Mouse (Mus musculus) right cerebral cortex, postnatal 14 days (tissue): ENCODE data around the gene Npr2.
"Not testable (repeated sequence)": the region's sequence is repeated elsewhere in the genome, so short reads cannot be mapped to it uniquely, and the experiment has no call there.

Experiments used
- DNase-seq: peaks from one replicate; pipeline ENCODE4 v3.0.0; 2022

The Npr2 gene

GRCm38 (mm10) chr4:43631046-43631955 lies at the start of gene Npr2:
Npr2 (plus strand) TSS chr4:43631935.
- DNase-seq, result peak; percentile 46

- no peak for DNase-seq
Observed at GRCm38 (mm10) chr4:43582241-43582640, 49.5 kb upstream of the Npr2 start.

- no peak for DNase-seq
Observed at GRCm38 (mm10) chr4:43583421-43583820, 48.3 kb upstream of the Npr2 start.

DNA sequence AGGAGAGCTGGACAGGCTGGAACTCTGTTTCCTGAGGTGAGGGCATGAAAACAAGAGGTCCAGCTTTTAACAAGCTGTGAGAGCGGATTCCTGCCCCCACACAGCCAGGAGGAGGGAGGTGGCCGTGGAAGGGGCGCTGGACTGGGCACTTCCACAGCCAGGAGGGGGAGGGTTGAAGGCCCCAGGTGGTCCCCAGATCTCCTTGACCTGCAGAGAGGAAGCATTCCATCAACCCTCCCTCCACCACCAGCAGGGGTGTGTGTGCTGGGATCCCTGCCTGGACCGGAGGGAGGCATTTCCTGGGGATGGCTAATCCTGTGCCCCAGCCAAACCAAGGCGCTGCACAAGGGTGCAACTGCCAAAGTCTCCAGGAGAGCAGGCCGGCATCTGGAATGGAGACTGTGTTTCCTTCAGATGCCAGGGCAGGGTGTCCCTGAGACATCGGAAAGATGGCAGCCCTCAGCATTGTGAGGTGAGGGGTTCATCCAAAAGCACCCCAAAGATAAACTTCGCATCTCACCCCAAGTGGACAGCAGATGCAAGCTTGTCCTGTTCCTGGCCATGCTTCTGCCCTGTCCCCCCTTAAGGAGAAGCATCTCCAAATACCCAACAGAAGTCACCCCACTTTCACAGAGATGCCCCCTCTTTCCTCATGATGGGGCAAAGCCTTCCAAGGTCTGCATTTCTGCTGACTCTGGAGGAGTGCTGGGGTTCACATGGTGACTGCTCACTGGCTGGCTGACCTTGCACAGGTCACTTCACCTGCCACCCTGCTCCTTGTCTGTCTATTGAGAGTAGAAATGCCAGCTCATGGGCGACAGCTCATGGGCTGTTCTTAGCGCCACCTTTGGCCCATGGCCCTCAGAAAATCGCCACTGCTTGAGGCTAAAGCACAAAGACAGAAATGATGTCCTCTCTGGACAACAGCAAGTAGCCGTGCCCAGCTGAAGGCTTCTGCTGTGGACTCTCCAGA lies 47.0 kb upstream of the Npr2 start, which contains the start of gene Msmp:
Gene Msmp, minus strand, starts transcription at position 51 of the 973 bp plus-strand sequence.
- DNase-seq, result no peak

GRCm38 (mm10) chr4:43585682-43586081 lies 46.1 kb upstream of the Npr2 start:
- no peak for DNase-seq

DNA sequence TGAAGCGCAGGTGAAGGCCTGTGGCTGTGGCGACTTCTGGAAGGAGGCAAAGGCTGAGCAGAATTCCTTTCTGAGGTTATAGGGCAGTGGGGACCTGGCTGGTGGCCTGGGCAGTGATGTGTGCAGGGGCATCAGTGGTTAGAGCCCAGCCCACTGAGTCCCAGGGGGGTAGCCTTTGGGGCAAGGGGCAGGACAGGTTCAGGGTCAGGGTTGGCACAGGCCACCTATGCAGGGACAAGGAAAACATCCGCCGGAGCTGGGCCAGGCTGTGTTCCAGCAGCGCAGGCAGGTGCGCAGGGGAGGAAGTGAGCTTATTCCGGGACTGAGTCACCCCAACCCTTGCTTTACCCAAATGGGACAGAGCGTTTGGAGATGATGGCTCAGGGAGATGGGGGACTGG lies 45.3 kb upstream of the Npr2 start:
- no peak for DNase-seq

- no peak for DNase-seq
Observed at GRCm38 (mm10) chr4:43587681-43588080, 44.1 kb upstream of the Npr2 start.

GRCm38 (mm10) chr4:43591543-43591942 lies 40.2 kb upstream of the Npr2 start:
- DNase-seq, result no peak

- no peak for DNase-seq
Observed at GRCm38 (mm10) chr4:43591961-43592360, 39.8 kb upstream of the Npr2 start.

- no peak for DNase-seq
Observed at GRCm38 (mm10) chr4:43593453-43593852, 38.3 kb upstream of the Npr2 start.

DNA sequence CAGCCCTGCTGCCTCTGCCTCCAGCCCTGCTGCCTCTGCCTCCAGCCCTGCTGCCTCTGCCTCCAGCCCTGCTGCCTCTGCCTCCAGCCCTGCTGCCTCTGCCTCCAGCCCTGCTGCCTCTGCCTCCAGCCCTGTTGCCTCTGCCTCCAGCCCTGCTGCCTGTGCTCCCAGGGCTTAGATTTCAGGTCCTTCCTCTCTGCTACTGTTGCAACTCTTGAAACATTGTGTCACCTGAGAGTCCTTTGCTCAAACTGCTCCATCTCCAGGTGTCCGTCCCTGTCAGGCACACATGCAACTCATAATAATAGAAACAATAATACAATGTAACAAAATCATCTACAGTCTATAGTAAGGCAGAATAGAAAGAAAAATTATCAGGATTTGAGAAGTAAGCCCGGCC lies 35.1 kb upstream of the Npr2 start:
- not testable (repeated sequence) for DNase-seq

GRCm38 (mm10) chr4:43598200-43598599 lies 33.5 kb upstream of the Npr2 start:
- no peak for DNase-seq

GRCm38 (mm10) chr4:43598650-43599380 lies 32.9 kb upstream of the Npr2 start:
- no peak for DNase-seq

DNA sequence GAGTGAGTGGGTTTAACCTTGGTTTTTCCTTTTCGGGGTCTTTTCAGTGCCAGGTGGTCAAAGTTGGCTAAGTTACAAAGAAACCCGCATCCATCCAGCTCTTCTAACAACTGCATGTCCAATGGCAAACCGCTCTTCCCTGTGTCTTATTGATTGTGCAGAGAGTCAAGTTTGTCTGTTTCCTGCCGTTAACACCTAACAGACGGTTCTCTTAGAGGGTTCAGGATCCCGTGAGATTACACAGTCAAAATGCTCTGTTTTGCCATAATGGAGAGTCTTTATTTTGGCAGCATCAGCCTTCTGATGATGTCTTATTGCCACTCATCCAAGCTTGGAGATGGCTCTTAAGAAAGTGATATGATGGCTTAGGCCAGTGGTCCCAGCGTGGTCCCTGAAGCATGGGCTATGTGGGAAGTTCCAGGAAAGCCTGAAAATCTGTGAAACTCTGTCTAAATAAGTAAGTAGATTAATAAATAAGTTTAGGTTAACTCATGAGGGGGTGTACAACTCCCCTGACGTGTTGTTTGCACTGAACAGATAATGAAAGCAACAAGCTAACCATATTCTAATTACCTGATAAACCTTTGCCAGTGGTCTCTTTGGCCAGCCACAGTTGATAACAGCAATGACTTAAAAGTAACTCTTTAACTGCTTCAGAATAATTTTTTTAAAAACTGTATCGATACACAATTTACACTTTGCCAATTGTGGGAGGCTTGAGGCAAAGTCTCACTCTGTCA lies 31.4 kb upstream of the Npr2 start:
- no peak for DNase-seq

DNA sequence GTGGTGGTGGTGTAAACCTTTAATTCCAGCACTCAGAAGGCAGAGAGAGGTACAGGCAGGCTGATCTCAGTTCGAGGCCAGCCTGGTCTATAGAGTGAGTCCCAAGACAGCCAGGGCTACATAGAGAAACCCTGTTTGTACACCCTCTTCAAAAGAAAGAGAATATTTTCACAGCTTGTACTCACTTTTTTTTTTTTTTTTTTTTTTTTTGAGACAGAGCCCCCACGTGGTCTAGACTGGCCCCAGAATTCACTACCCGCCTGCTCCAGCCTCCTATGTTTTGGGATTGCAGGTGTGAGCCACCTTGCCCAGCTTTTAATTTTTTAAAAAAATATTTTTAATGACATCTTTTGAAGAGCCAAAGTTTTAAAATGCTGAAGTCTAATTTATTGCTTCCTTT lies 27.6 kb upstream of the Npr2 start:
- no peak for DNase-seq

DNA sequence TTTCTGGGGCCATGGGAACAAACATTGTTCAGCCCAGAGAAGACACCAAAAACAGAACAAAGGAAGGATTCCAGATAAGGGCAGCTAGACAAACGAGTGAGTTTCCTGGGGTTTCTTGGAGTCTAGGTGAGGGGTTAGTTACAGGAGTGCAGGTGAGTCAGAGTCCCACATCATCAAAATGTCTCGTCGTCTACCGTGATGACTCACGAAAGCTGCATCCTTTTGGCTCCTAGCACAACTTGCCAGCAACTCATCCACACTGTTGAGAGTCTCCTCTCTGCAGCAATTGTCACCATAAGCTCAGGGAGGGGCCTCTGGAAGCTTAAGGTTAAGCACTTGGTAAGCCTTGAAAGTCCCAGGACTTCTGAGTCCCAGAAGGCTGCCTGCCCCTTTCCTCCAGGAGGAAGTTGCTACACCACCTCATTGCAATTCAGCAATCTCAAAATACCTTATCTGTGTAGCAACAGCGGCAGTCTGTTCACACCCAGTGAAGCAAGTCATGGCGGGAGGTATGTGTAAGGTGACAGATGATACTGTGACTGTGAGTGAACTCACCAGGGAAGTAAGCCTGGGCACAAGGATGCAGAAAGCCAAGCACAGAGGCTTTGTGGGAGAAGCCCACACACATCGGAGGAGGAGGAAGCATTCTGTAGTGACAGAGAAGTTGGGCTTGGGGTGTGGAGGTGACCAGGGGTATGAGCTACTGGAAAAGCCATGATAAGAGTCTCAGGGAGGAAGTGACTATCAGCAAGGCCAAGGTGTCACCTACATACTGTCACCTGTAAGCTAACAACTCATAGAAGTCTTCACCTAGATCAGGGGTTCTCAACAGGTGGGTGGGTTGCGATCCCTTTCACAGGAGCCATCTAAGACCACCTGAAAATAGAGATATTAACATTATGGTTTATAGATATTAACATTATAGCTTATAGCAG lies 26.7 kb upstream of the Npr2 start:
- no peak for DNase-seq

GRCm38 (mm10) chr4:43612534-43612933 lies 19.2 kb upstream of the Npr2 start:
- DNase-seq, result no peak

DNA sequence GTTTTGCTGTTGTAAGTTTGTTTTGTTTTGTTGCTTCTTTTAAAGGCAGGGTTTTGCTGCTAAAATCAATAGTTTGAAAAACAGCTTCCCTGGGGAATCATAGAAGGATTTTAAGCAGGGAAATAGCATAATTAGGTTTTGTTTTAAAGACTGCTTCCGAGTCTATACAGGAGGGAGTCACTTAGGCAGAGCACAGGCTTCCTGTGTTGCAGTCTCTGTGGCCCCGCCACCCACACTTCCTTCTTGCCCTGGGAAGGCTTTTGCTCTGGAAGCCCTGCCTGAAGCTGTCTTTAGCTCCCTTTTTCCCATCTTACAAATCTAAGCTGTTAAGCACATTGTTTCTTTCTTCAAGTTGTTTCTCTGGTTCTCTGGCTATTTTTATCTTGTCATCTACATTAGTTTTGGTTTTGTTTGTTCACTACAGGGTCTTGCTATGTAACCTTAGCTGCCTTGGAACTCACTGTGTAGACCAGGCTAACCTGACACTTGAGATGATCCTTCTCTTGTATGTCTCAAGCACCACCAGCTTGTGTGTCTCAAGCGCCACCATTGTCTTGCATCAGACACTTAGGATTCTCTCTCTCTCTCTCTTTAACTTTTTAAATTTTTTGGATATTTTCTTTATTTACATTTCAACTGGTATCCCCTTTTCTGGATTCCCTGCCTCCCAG lies 18.5 kb upstream of the Npr2 start:
- DNase-seq, result no peak

- DNase-seq, result no peak
Observed at GRCm38 (mm10) chr4:43620146-43620778, 11.5 kb upstream of the Npr2 start.
